Mouse (Mus musculus) cortical plate, adult 2 months (tissue): ENCODE data around the gene Tbc1d23.

ENCODE experiments used
- CTCF ChIP-seq: fragments of 200-500 bp; IDR thresholded peaks from 2 replicates; pipeline ENCODE4 v1.5.1; 2011; ENCODE audit warnings: mild to moderate bottlenecking, control low read depth, low read length; ENCODE audit not compliant: insufficient read depth; ENCODE audit errors: extremely low read depth
- POLR2A ChIP-seq: fragments of 200-500 bp; IDR thresholded peaks from 2 replicates; pipeline ENCODE4 v1.6.1; 2011; ENCODE audit warnings: mild to moderate bottlenecking, low read length, control low read depth; ENCODE audit not compliant: insufficient read depth; ENCODE audit errors: extremely low read depth

DNA sequence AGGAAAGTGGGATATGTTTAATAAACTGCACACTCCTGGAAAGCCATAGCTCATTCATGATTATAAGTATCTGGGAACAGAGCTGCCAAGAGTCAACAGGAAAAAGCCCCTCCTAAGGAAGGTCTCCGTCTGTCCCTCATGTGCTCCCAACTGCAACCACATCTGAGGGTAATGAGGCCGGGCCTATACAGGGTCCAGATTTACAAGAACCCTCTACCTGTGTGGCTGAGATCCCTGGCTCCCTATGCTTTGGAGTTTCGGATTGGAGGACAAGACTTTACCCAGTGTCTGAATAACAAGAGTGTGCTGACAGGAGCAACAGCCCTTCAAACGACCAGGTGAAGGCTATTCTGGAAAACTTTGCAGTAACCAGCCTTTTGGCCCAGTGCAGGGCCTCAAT is 73.6 kb downstream of the Tbc1d23 start:
- TF ChIP-seq POLR2A, result no peak
- TF ChIP-seq CTCF, result no peak
